Mouse (Mus musculus) spleen, embryonic (tissue): ENCODE results near the gene Plekhb1.

Experiments used
- CTCF ChIA-PET: fragments of 350-600 bp; sonication (Branson Sonifier 250); formaldehyde crosslinking; loops from one replicate; lab custom pipeline; 2022; lab: Charles Lee

The Plekhb1 gene

DNA sequence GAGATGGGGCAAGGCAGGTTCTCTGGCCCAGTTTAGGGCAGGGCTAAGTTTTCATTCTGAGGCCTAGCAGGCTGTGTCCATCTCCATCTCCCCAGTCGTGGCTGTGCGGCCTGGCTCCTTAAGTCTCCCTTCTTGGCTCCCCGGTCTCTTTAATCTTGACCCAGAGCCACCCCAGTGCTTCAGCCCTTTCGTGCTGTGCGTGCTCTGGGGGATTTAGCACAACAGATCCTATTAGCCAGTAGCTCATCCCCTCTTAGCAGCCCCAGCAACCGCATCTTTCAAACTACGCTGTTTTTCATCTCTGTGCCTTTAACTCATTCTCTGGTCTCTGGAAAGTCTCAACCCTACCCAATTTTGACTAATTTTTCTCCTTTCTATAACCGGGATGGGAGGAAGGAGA is at the start of gene Plekhb1:
Gene Plekhb1, minus strand, starts transcription at position 184 of the 400 bp plus-strand sequence.
- CTCF ChIA-PET: interaction anchor here (0.8 kb wide), 1 partner anchor 10 kb away, joined by 3 read pairs; no protein-coding TSS in a partner anchor

GRCm38 (mm10) chr7:100706883-100707480 is 44.8 kb upstream of the Plekhb1 start:
- CTCF ChIA-PET: interaction anchor here (0.6 kb wide), 2 partner anchors 283 to 435 kb away, joined by 3 to 5 read pairs; no protein-coding TSS in a partner anchor

- CTCF ChIA-PET: interaction anchor here (0.6 to 0.7 kb wide), 2 partner anchors 431 to 436 kb away, joined by 3 read pairs; no protein-coding TSS in a partner anchor
Observed at GRCm38 (mm10) chr7:100706143-100706841, 44.1 kb upstream of the Plekhb1 start, which contains the start of gene Fam168a. TSS of gene Fam168a (plus strand) at chr7:100706635.

DNA sequence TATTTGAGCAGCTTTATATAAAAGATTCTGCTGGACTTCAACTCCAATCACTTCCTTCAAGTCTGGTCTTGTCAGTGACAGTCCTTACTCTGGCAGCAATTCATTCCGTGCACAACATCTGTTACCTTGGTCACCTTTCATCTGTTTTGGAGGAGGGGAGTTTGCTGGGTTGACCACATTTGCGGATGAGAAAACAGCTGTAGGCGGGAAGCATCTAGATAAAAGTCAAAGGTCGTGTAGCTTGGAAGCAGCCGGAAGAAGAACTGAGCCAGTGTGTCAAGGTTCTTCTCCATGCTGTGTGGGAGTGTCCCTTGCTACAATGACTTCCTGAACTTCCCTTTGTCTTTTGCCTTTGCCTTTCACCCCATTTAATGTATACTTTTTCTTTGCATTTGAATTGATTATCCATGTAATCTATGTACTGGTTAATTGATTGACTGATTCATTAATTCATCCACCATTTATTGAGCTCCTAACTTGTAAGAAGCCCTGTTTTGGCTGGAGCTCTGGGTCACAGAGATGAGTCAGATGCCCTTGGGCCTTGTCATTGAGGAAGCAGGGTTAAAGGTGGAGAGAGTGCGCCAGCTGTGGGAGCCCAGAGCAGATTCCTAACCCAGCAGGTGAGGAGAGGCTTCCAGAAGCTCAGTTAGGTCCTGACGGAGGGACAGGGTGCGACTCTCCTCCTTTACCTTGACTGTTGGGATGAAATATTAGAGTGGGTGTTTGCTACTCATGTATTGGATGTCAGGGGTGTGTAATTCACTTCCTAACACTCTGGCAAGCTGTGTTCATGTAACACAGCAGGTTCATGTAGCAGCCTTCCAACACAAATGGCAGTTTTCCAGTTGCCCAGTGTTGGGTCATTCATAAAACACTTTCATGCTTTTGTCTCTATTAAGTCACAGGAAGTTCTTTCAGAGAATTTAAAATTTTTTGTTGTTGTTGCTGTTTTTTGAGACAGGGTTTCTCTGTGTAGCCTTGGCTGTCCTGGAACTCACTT is 37.9 kb upstream of the Plekhb1 start:
- CTCF ChIA-PET: interaction anchor here (0.8 kb wide), 1 partner anchor 611 kb away, joined by 9 read pairs; no protein-coding TSS in a partner anchor

DNA sequence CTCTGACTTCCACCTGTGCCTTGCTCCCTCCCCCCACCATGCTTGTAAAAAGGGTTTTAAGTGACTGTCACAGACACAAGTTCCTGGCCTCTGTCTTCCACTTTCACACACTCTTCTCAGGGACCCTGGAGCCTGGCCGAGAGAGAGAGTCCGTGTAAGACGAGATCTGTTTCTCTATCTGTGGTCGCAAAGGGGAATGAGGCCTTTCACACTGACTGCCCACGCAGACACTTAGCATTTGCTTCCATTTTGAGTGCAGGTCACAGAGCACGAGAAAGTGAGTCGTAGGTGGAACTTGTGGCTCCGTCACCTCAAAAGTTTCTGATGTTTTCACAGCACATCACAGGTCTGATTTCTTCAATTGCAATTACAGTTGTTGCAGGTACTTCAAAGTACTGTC is 31.0 kb upstream of the Plekhb1 start:
- CTCF ChIA-PET: no interaction called here

DNA sequence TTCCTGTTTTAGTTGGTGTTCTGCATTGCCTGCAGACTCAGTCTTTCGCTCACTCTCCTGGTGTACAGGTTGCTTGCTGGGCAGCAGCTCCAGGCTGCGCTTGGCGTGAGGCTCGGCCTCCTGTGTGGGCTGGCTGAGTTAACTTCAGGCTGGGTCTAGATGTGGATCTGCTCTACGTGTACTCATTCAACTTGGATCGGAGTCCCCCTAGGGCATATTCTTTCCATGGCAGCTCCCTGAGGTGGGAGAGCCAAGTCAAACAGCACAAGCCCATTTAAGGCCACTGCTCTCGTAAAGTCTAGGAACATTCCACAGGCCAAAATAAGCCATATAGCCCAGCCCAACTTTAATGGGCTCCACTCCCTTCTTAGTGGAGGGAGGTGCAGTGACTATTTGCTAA is 26.3 kb upstream of the Plekhb1 start:
- CTCF ChIA-PET: interaction anchor here (0.7 kb wide), 1 partner anchor 1767 kb away, joined by 13 read pairs; no protein-coding TSS in a partner anchor

GRCm38 (mm10) chr7:100685061-100686030 is 23.1 kb upstream of the Plekhb1 start:
- CTCF ChIA-PET: no interaction called here

- CTCF ChIA-PET: no interaction called here
Observed at GRCm38 (mm10) chr7:100684538-100684937, 22.3 kb upstream of the Plekhb1 start.

- CTCF ChIA-PET: interaction anchor here (0.7 kb wide), 1 partner anchor 89 kb away, joined by 3 read pairs; no protein-coding TSS in a partner anchor
Observed at GRCm38 (mm10) chr7:100684081-100684480, 21.9 kb upstream of the Plekhb1 start.

DNA sequence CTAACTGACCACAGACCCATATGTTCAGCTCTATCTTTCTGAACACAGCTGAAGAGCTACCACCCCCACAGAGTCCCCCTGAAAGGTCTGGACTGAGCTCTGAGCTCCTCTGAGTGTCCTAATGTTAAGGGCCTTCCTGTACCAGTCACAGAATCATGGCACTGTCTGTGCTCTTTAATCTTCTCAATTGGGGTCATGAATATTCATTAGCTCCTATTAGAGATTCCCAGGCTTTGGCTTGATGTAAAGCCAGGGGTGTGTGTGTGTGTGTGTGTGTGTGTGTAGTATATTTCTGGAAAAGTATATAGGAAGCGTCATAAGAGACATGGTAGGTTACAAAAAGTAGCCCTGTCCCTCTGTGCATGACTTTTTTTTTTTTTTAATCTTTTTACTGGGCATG is 21.0 kb upstream of the Plekhb1 start:
- CTCF ChIA-PET: interaction anchor here (0.7 kb wide), 2 partner anchors 21 to 166 kb away, joined by 4 to 6 read pairs; no protein-coding TSS in a partner anchor

DNA sequence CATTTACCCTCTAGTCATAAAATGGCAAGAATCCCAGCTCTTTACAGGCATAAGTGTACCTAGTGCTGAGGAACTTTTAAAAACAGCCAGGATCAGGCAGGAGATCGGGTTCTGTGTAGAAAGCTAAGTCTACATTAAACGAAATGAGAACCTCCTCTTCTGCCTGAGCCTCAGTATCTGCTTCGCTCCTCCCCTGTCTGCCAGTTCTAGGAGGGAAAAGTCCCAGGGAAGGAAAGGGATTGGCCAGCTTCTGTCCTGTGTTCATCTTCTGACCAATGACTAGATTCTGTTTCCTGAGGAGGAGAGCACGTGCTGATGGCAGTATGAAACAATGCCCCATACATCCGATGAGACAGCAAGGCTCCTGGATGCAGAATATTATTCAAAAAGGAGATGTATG is 18.9 kb upstream of the Plekhb1 start:
- CTCF ChIA-PET: no interaction called here

DNA sequence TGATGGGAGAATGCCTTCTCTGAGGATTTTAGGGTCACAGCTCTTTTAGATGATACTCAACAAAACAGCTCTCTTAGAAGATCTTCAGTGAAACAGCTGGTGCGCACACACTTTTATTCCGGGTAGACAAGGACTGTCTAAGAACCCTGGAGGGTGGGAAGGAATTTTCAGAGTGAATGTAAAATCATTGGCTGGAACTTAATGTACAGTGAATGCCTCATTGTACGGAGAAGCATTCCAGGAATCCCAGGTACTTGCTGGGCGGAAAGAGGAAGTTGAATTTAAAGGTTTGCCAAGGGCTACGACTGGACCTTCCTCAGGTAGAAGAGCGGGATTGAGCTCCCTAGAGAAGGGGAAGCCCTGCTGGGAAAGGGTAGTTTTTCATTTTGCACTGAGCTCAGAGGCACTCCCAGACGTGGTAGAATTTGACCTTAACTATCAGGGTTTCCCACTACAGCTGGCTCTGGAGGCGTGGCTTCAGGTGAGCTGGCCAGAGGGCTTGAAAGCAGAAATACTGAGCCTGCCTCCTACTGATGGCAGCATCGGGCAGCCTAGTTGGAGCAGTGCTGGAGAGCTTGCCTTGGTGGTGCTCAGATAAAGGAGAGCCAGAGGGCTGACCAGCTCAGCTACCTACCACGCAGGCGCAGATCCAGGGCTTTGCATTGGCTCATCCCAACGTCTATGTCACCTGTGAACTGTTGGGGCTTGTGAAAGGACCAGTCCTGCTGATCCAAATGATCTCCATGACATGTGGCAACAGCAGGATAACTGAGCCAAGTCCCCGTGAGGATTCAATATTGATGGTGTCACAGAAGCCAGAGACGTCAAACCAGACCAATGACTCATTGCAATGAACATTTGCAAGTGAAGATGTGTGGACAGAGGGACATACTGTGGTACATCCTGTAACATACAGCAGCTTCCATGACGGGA is 17.0 kb upstream of the Plekhb1 start:
- CTCF ChIA-PET: no interaction called here

- CTCF ChIA-PET: no interaction called here
Observed at GRCm38 (mm10) chr7:100678052-100678451, 15.8 kb upstream of the Plekhb1 start.

DNA sequence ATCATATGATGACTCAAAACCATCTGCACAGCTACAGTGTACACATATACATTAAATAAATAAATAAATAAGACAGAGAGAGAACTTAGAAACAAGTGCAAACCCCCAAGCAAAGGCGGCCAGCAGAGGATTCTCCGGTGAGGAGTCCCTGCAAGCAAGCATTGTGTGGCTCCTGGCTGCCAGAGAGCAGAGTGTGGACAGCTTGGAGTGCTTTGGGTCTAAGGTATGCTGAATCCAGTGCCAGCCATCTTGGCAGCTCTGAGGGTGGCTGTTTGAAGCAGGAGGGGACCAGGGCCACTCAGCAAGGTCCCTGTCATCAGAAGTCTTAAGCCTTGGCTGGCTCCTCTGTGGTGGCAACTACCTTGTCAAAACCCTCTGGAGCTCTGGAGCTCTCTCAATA is 12.7 kb upstream of the Plekhb1 start:
- CTCF ChIA-PET: no interaction called here

DNA sequence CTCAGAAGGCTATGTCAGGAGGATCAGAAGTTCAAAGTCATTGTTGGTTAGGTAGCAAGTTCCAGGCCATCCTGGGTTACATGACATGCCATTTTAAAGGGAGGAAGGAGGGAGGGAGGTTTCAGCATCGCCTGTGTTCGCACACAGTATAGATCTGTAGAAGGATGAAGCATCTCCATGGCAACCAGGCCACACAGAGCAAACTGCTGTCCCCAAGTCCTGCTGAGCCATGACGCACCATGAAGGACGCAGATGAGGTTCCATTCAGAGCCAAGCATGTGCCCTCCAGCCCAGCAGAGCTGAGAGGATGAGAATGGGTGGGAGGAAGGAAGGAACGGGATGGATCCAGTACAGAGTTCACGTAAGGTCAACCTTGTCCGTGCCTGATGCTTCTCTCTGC is 11.2 kb upstream of the Plekhb1 start:
- CTCF ChIA-PET: no interaction called here

DNA sequence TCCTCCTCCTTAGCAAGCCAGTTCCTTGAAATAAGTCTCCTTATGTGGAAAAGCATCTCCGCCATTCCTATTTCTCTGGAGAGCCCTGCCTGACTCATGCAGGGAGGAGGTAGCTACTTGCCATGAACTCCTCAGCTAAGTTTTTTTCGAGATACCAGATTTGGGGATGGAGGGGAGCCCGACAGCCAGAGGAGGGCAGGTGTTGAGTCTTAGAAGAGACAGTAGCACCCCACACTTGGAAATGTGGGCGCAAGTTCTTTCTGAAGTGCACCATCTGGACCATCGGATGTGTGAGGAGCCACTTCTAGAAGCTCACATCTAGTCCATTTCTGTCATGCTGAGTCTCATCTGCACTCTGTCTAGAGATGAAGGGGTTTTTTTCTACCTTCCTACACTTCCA is 8.4 kb upstream of the Plekhb1 start:
- CTCF ChIA-PET: no interaction called here

DNA sequence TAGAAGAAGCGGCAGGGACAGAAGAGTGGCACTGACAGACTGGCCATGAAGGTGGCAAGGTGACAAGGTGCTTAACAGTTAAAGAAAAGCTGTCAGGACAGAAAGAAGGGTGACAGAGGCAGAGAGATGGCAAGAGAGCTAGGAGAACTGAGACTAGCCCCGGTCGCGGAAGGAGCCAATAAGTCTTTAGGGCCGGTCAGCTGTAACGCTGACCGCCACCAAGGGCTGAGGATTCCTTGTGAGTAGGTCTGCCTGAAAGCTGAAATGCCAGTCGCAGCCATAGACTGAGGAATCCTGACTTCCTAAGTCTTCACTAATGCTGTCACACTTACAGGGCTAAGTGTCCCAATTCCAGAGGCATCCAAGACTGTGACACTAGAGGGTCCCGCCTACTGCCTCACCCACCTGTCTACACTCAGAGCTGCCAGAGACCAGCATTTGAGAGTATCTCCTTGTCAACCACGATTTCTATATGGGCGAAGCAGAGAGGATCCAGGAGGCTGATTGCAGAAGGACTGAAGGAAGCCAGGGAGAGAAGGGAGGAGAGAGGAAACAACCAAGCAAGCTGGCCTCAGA is 1.6 kb upstream of the Plekhb1 start:
- CTCF ChIA-PET: interaction anchor here (0.6 to 1.3 kb wide), 3 partner anchors 140 to 159 kb away, joined by 3 to 4 read pairs (median 4); no protein-coding TSS in a partner anchor

GRCm38 (mm10) chr7:100663190-100663589 is 976 bp upstream of the Plekhb1 start:
- CTCF ChIA-PET: interaction anchor here (0.7 to 1.3 kb wide), 2 partner anchors 140 to 143 kb away, joined by 4 read pairs; no protein-coding TSS in a partner anchor
